Mouse (Mus musculus): ENCODE data around the gene Ap1m1. TPM values are rescaled to one million over a fixed set of nuclear protein-coding genes. Genes with fewer than 3 reads are reported as not detected.

Gene Ap1m1
- polyA plus RNA-seq, 1 experiment: 67.0 TPM

DNA sequence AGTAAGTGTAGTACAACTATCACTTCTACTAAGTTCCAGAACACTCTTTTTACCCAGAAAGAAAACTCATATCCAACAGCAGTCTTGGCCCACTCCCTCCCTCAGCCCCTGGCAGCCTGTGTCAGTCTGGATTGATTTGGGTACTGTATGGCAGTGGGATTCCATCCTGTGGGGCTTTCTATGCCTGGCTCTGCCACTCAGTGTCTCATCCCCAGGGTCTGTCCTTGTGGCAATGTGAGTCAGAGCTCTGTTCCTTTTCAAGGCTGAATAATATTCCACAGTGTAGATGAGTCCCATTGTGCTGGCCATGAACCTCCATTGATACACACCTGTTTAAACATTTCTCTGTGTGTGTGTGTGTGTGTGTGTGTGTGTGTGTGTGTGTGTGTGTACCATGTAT lies 26.9 kb downstream of the Ap1m1 start:
- no peak overlapping the region for H3K27ac ChIP-seq (ENCODE audit: insufficient read depth, low read length)
- TF ChIP-seq CTCF (IDR thresholded peaks at IDR 0.05; ENCODE audit: borderline replicate concordance, insufficient read depth, low read length) (no peak), POLR2A (IDR thresholded peaks at IDR 0.05; ENCODE audit: low read depth, low read length) (no peak)
- H3K4me1 ChIP-seq (ENCODE audit: control insufficient read depth, insufficient read depth, low read length): no peaks in the 10 kb centered on the region
- H3K4me3 ChIP-seq (ENCODE audit: insufficient read depth, low read length): no peak overlapping the region

DNA sequence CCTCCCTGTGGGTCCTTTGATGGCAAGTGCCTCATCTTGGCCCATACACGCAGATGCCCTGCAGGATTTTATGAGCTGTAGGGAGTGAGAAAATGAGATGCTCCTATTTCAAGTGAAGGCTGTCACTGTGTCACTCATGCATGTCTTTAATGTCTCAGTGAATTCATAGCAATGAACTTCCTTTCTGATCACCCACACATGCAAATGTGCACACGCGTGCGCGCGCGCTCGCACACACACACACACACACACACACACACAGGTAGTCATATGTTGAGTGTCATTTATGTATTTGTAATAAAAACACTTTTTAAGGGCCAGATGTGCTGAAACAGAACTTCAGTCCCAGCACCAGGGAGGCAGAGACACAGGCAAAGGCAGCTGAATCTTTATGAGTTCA lies 27.3 kb downstream of the Ap1m1 start:
- Histone ChIP-seq H3K4me1 (ENCODE audit: control insufficient read depth, insufficient read depth, low read length) (no peaks in the 10 kb centered on the region), H3K27ac (ENCODE audit: insufficient read depth, low read length) (no peak overlapping the region), H3K4me3 (ENCODE audit: insufficient read depth, low read length) (no peak overlapping the region)
- TF ChIP-seq CTCF (IDR thresholded peaks at IDR 0.05; ENCODE audit: borderline replicate concordance, insufficient read depth, low read length) (no peak), POLR2A (IDR thresholded peaks at IDR 0.05; ENCODE audit: low read depth, low read length) (no peak)

DNA sequence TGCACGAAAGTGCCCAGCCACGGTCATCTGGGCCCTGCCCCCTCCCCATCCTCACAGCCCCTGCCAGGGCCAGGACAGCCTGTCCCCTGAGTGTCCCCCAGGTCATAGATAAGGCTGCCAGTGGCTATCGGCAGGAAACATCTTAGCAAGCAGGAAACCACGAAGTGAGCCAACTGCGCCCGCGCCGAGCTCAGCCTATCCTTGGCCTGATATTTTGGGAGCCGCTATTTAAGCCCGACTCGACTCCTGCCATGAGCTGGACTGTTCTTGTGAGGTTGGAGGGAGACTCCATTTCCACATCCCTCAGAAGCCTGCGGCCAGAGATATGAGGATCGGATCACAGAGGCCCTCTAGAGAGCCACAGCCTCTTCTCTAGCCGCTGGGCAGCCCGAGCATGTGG lies 28.5 kb downstream of the Ap1m1 start:
- no peak overlapping the region for H3K27ac ChIP-seq (ENCODE audit: insufficient read depth, low read length)

DNA sequence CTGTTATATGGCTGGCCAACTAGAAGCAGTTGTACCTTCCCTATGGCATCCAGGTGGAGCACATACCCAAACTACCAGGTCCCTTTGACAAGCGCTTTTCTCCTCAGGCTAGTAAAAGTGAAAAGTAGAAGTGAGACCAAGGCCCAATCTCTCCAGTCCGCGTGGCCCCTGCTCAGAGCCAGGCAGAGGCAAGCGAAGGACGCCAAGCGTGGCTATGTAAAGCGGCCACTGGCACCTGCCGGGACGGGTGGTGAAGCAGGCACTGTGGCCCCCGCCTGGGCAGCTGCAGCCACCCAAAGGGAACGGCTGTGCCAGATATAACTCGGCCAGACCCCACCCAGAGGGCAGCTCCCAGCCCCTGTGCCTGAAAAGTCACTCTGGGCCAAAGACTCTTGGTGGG lies 30.8 kb downstream of the Ap1m1 start:
- TF ChIP-seq POLR2A (IDR thresholded peaks at IDR 0.05; ENCODE audit: low read depth, low read length): no peak
- no peak for TF ChIP-seq CTCF (IDR thresholded peaks at IDR 0.05; ENCODE audit: borderline replicate concordance, insufficient read depth, low read length)

More for the DNA sequence above, 28.5 kb downstream of the Ap1m1 start:
- TF ChIP-seq CTCF (IDR thresholded peaks at IDR 0.05; ENCODE audit: borderline replicate concordance, insufficient read depth, low read length): no peak
- no peak for TF ChIP-seq POLR2A (IDR thresholded peaks at IDR 0.05; ENCODE audit: low read depth, low read length)
- H3K4me1 ChIP-seq (ENCODE audit: control insufficient read depth, insufficient read depth, low read length): no peaks in the 10 kb centered on the region
- no peak overlapping the region for H3K4me3 ChIP-seq (ENCODE audit: insufficient read depth, low read length)

DNA sequence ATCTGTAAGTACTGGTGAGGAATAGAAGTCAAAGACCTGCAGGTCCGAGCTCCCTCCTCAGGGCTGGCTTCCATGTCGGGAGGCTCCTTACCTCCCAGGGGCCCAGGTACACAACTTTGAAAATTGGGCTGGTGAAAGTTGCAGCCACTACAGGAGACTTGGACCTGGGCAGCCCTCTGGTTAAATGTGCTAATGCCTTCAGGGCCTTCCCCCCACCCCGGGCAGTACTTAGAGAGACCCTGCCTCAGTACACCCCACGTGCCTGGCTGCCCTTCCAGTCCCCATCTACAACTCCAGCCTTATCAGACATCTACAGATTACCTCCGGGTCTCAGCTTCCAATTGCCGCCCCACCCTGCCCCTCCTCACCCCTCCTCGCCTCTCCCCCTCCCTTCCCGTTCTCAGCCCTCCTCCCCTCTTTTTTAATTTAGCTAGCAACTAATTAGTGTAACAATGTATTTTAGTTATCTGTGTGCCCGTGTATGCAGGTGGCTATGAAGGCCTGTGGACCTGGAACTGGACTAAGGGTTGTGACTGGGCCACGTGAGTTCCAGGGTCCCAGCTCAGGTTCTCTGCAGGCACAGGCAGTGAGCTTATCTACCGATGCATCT lies 31.3 kb downstream of the Ap1m1 start:
- no peak overlapping the region for H3K4me3 ChIP-seq (ENCODE audit: insufficient read depth, low read length)
- H3K27ac ChIP-seq (ENCODE audit: insufficient read depth, low read length): no peak overlapping the region
- TF ChIP-seq CTCF (IDR thresholded peaks at IDR 0.05; ENCODE audit: borderline replicate concordance, insufficient read depth, low read length): no peak
- TF ChIP-seq POLR2A (IDR thresholded peaks at IDR 0.05; ENCODE audit: low read depth, low read length): no peak
- H3K4me1 ChIP-seq (ENCODE audit: control insufficient read depth, insufficient read depth, low read length): no peaks in the 10 kb centered on the region

More for the DNA sequence above, 30.8 kb downstream of the Ap1m1 start:
- no peak overlapping the region for H3K27ac ChIP-seq (ENCODE audit: insufficient read depth, low read length)
- H3K4me3 ChIP-seq (ENCODE audit: insufficient read depth, low read length): no peak overlapping the region
- H3K4me1 ChIP-seq (ENCODE audit: control insufficient read depth, insufficient read depth, low read length): no peaks in the 10 kb centered on the region

- TF ChIP-seq CTCF (IDR thresholded peaks at IDR 0.05; ENCODE audit: borderline replicate concordance, insufficient read depth, low read length) (no peak), POLR2A (IDR thresholded peaks at IDR 0.05; ENCODE audit: low read depth, low read length) (no peak)
- Histone ChIP-seq H3K27ac (ENCODE audit: insufficient read depth, low read length) (no peak overlapping the region), H3K4me1 (ENCODE audit: control insufficient read depth, insufficient read depth, low read length) (no peaks in the 10 kb centered on the region), H3K4me3 (ENCODE audit: insufficient read depth, low read length) (no peak overlapping the region)
These were observed 31.9 kb downstream of the Ap1m1 start for GRCm38 (mm10) chr8:72271691-72272090.

GRCm38 (mm10) chr8:72272361-72272760 lies 32.5 kb downstream of the Ap1m1 start:
- TF ChIP-seq CTCF (IDR thresholded peaks at IDR 0.05; ENCODE audit: borderline replicate concordance, insufficient read depth, low read length) (peak; percentile 60), POLR2A (IDR thresholded peaks at IDR 0.05; ENCODE audit: low read depth, low read length) (no peak)
- Histone ChIP-seq H3K27ac (ENCODE audit: insufficient read depth, low read length) (no peak overlapping the region), H3K4me3 (ENCODE audit: insufficient read depth, low read length) (no peak overlapping the region), H3K4me1 (ENCODE audit: control insufficient read depth, insufficient read depth, low read length) (no peaks in the 10 kb centered on the region)

DNA sequence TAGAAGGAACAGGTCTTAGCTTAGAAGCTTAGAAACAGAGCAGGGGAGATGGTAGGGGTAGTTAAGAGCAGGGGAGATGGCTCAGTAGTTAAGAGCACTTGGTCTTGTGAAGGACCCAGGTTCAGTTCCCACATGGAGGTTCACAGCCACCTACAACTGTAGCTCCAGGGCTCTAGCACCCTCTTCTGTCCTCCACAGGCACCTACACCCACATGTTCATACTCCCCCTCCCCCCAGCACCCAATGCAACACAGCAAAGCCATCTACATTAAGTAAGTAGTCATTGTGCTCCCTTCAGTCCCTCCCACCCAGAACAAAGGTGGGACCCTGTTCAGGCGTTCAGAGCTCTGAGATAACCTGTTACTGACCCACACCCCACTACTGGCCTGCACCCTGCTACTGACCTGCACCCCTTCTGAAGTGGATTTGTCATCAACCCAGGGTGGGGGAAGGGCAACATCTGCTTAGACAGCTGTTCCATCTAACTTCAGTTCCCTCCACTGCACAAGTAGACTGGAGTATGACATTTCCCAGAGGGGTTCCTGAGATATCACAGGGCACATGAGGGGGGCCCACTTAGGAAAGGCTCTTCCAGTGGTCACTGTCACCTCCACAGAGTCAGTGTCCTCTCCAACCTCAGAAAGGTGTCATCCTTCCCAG lies 33.4 kb downstream of the Ap1m1 start:
- Histone ChIP-seq H3K4me1 (ENCODE audit: control insufficient read depth, insufficient read depth, low read length) (no peaks in the 10 kb centered on the region), H3K4me3 (ENCODE audit: insufficient read depth, low read length) (no peak overlapping the region), H3K27ac (ENCODE audit: insufficient read depth, low read length) (no peak overlapping the region)
- TF ChIP-seq POLR2A (IDR thresholded peaks at IDR 0.05; ENCODE audit: low read depth, low read length) (no peak), CTCF (IDR thresholded peaks at IDR 0.05; ENCODE audit: borderline replicate concordance, insufficient read depth, low read length) (no peak)

DNA sequence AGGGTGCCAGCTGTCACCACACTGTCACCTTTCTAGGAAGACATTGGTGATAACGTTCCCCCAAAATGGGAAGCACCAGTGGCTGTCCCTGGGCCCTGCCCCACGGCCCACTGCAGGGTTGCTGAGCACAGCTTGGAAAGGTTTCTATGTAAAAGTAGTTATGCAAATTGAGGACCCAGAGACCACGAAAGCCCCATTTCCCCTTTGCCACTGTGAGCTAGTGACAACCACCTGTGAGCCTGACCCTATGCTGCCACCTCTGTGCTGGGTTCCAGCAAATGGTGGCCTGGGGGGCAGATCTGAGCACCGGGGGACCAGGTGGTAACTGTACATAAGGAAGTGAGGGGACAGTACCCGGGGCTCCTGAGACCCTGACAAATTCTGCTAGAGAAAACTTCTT lies 34.0 kb downstream of the Ap1m1 start:
- no peak overlapping the region for H3K27ac ChIP-seq (ENCODE audit: insufficient read depth, low read length)
- TF ChIP-seq CTCF (IDR thresholded peaks at IDR 0.05; ENCODE audit: borderline replicate concordance, insufficient read depth, low read length) (no peak), POLR2A (IDR thresholded peaks at IDR 0.05; ENCODE audit: low read depth, low read length) (no peak)
- H3K4me1 ChIP-seq (ENCODE audit: control insufficient read depth, insufficient read depth, low read length): no peaks in the 10 kb centered on the region
- no peak overlapping the region for H3K4me3 ChIP-seq (ENCODE audit: insufficient read depth, low read length)

- no peak overlapping the region for H3K27ac ChIP-seq (ENCODE audit: insufficient read depth, low read length)
- H3K4me3 ChIP-seq (ENCODE audit: insufficient read depth, low read length): no peak overlapping the region
- no peak for TF ChIP-seq POLR2A (IDR thresholded peaks at IDR 0.05; ENCODE audit: low read depth, low read length)
- no peak for TF ChIP-seq CTCF (IDR thresholded peaks at IDR 0.05; ENCODE audit: borderline replicate concordance, insufficient read depth, low read length)
- no peaks in the 10 kb centered on the region for H3K4me1 ChIP-seq (ENCODE audit: control insufficient read depth, insufficient read depth, low read length)
These were observed 37.4 kb downstream of the Ap1m1 start for GRCm38 (mm10) chr8:72277244-72277643.
